Mouse (Mus musculus) T-cell, adult 2 months (primary cell): ENCODE data around the gene Gm8857.
"Not testable (repeated sequence)": the region's sequence is repeated elsewhere in the genome, so short reads cannot be mapped to it uniquely, and the experiment has no call there.

Source experiments
- DNase-seq: peaks from one replicate; pipeline ENCODE4 v3.0.0; 2022; ENCODE audit warnings: low spot score

Gene Gm8857

DNA sequence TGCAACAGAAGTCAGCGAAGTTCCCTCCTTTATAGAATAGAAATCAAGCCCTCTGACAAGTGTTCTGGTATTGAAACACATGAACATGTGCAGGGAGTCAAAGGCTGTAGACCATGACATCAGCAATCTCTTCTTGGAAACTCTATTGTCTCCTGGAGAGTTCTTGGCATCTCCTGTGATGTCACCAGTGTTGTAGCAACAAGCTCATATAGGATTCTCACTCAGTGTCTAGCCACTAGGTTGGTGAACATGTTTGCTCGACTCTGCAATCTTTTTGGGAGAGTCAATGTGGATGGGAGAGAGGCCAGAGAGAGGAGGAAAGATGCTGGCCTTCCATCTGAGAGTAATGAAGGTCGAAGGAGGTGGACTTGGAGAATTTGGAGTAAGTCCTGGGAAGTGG, at the start of gene Gm8857, which contains the start of gene Gm8871:
TSS of gene Gm8857 (plus strand) at position 303 of the 400 bp plus-strand sequence.
TSS of gene Gm8871 (plus strand) at position 301 of the 400 bp plus-strand sequence.
- not testable (repeated sequence) for DNase-seq

DNA sequence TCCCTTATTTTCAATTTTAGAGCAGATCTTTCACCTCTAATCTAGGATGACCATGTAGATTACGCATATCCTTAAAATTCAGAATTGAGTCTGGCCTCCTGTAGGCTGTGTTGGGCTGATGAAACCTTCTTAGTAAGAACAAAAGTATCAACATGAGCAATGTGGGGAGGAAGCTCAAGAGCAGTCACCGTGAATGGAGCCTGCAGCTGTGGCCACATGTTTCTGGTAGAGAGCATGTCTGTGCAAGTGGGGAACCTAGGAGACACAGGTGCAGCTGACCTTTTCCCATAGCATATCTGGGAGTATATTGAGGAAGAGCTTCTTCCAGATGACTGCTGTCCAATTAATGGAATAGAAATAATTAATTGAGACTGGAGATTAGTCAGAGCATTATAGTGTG, 5.9 kb downstream of the Gm8857 start:
- not testable (repeated sequence) for DNase-seq

DNA sequence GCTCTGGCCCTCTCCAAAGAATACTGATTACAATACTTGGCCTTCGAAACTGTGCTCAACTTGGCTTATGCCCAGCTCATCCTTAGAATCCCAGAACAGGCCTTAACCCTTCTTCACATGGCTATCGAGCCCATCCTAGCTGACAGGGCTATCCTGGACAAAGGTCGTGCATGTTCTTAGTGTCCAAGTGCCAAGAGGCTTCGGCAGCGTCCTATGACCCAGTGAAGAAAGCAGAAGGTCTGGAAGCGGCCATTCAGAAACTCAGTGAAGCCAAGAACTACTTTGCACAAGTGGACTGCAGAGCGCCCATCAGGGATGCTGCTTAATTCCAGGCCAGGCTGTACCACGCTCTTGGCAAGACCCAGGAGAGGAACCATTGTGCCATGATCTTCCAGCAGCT, 10.4 kb downstream of the Gm8857 start:
- not testable (repeated sequence) for DNase-seq
